Mouse (Mus musculus): ENCODE measurements around the gene Mcmbp. TPM values are rescaled to one million over a fixed set of nuclear protein-coding genes. Genes with fewer than 3 reads are reported as not detected.
A peak's percentile ranks its signal among the peaks of the same experiment; 100 is the strongest.
"Not testable (repeated sequence)": the region's sequence is repeated elsewhere in the genome, so short reads cannot be mapped to it uniquely, and the experiment has no call there.

The Mcmbp gene
- polyA plus RNA-seq, 1 experiment from 2014 or later, result 37.7 TPM

- H3K9ac ChIP-seq, result no peak overlapping the region
- no peak overlapping the region for H3K27ac ChIP-seq (replicated peaks)
- 55% methylated on average over 4 of the region's 4 CpGs for WGBS
- no peaks in the 10 kb centered on the region for H3K4me1 ChIP-seq
- H3K36me3 ChIP-seq, result peaks cover 94% of the 10 kb centered on the region
- H3K27me3 ChIP-seq (replicated peaks), result no peaks in the 10 kb centered on the region
- no peak overlapping the region for H3K4me3 ChIP-seq
- no peak for ATAC-seq (ENCODE audit: extremely low read depth, insufficient number of reproducible peaks, low FRiP score, low TSS enrichment)
- no peaks in the 10 kb centered on the region for H3K9me3 ChIP-seq
- H3K4me2 ChIP-seq, result no peak overlapping the region
These were observed 22.3 kb downstream of the Mcmbp start for GRCm38 (mm10) chr7:128717991-128718390.

GRCm38 (mm10) chr7:128705735-128706134 lies 34.6 kb downstream of the Mcmbp start:
- no peaks in the 10 kb centered on the region for H3K4me1 ChIP-seq
- no peak overlapping the region for H3K4me2 ChIP-seq
- WGBS, result 24% methylated on average over 4 of the region's 4 CpGs
- no peak overlapping the region for H3K4me3 ChIP-seq
- no peaks in the 10 kb centered on the region for H3K9me3 ChIP-seq
- peak; percentile 46; the same call in 1 of the 2 replicates for ATAC-seq (ENCODE audit: extremely low read depth, insufficient number of reproducible peaks, low FRiP score, low TSS enrichment)
- H3K9ac ChIP-seq, result no peak overlapping the region
- no peak overlapping the region for H3K27ac ChIP-seq (replicated peaks)
- no peaks in the 10 kb centered on the region for H3K27me3 ChIP-seq (replicated peaks)
- H3K36me3 ChIP-seq, result peaks cover 96% of the 10 kb centered on the region

GRCm38 (mm10) chr7:128699959-128700358 lies 40.3 kb downstream of the Mcmbp start:
- not testable (repeated sequence) for ATAC-seq (ENCODE audit: extremely low read depth, insufficient number of reproducible peaks, low FRiP score, low TSS enrichment); H3K9ac ChIP-seq; H3K27me3 ChIP-seq (replicated peaks); H3K9me3 ChIP-seq; H3K4me1 ChIP-seq; H3K4me3 ChIP-seq; H3K4me2 ChIP-seq; H3K27ac ChIP-seq (replicated peaks)
- WGBS, result 69% methylated on average over 6 of the region's 6 CpGs
- H3K36me3 ChIP-seq, result peaks cover 90% of the 10 kb centered on the region

- H3K27ac ChIP-seq (replicated peaks), result no peak overlapping the region
- H3K4me3 ChIP-seq, result no peak overlapping the region
- no peak overlapping the region for H3K9ac ChIP-seq
- H3K9me3 ChIP-seq, result no peaks in the 10 kb centered on the region
- H3K27me3 ChIP-seq (replicated peaks), result no peaks in the 10 kb centered on the region
- 61% methylated on average over 10 of the region's 10 CpGs for WGBS
- peaks cover 69% of the 10 kb centered on the region for H3K36me3 ChIP-seq
- no peak overlapping the region for H3K4me2 ChIP-seq
- no peak for ATAC-seq (ENCODE audit: extremely low read depth, insufficient number of reproducible peaks, low FRiP score, low TSS enrichment)
- H3K4me1 ChIP-seq, result no peaks in the 10 kb centered on the region
These were observed 45.4 kb downstream of the Mcmbp start for GRCm38 (mm10) chr7:128694848-128695247.

- ATAC-seq (ENCODE audit: extremely low read depth, insufficient number of reproducible peaks, low FRiP score, low TSS enrichment), result no peak
- H3K27ac ChIP-seq (replicated peaks), result no peak overlapping the region
- H3K4me3 ChIP-seq, result no peak overlapping the region
- H3K4me2 ChIP-seq, result no peak overlapping the region
- no peak overlapping the region for H3K9ac ChIP-seq
- peaks cover 65% of the 10 kb centered on the region for H3K36me3 ChIP-seq
- WGBS, result 88% methylated on average over 7 of the region's 7 CpGs
- 0 out of 2 replicates have a peak, but pooled peaks cover 3% of the 10 kb centered on the region for H3K4me1 ChIP-seq
- H3K27me3 ChIP-seq (replicated peaks), result no peaks in the 10 kb centered on the region
- H3K9me3 ChIP-seq, result peaks cover 15% of the 10 kb centered on the region
These were observed 48.1 kb downstream of the Mcmbp start for GRCm38 (mm10) chr7:128692163-128692562.

- H3K9ac ChIP-seq, result no peak overlapping the region
- H3K9me3 ChIP-seq, result peaks cover 22% of the 10 kb centered on the region
- peaks cover 70% of the 10 kb centered on the region for H3K36me3 ChIP-seq
- 0 out of 2 replicates have a peak, but pooled peaks cover 3% of the 10 kb centered on the region for H3K4me1 ChIP-seq
- no peaks in the 10 kb centered on the region for H3K27me3 ChIP-seq (replicated peaks)
- 77% methylated on average over 7 of the region's 7 CpGs for WGBS
- no peak overlapping the region for H3K4me2 ChIP-seq
- no peak overlapping the region for H3K27ac ChIP-seq (replicated peaks)
- H3K4me3 ChIP-seq, result no peak overlapping the region
- no peak for ATAC-seq (ENCODE audit: extremely low read depth, insufficient number of reproducible peaks, low FRiP score, low TSS enrichment)
These were observed 49.5 kb downstream of the Mcmbp start for GRCm38 (mm10) chr7:128690796-128691195.

- H3K9me3 ChIP-seq, result peaks cover 22% of the 10 kb centered on the region
- no peak for ATAC-seq (ENCODE audit: extremely low read depth, insufficient number of reproducible peaks, low FRiP score, low TSS enrichment)
- no peak overlapping the region for H3K4me2 ChIP-seq
- peaks cover 71% of the 10 kb centered on the region for H3K36me3 ChIP-seq
- H3K4me1 ChIP-seq, result 0 out of 2 replicates have a peak, but pooled peaks cover 3% of the 10 kb centered on the region
- no peak overlapping the region for H3K27ac ChIP-seq (replicated peaks)
- H3K4me3 ChIP-seq, result no peak overlapping the region
- 18% methylated on average over 7 of the region's 7 CpGs for WGBS
- no peaks in the 10 kb centered on the region for H3K27me3 ChIP-seq (replicated peaks)
- H3K9ac ChIP-seq, result no peak overlapping the region
These were observed 50.2 kb downstream of the Mcmbp start for GRCm38 (mm10) chr7:128690070-128690469.

GRCm38 (mm10) chr7:128689347-128689746 lies 50.9 kb downstream of the Mcmbp start:
- Histone ChIP-seq H3K27me3 (replicated peaks) (no peaks in the 10 kb centered on the region), H3K4me3 (no peak overlapping the region), H3K9ac (no peak overlapping the region), H3K9me3 (peaks cover 22% of the 10 kb centered on the region), H3K4me2 (no peak overlapping the region), H3K4me1 (0 out of 2 replicates have a peak, but pooled peaks cover 3% of the 10 kb centered on the region), H3K36me3 (peaks cover 71% of the 10 kb centered on the region), H3K27ac (replicated peaks) (no peak overlapping the region)
- no peak for ATAC-seq (ENCODE audit: extremely low read depth, insufficient number of reproducible peaks, low FRiP score, low TSS enrichment)
- 88% methylated on average over 8 of the region's 8 CpGs for WGBS

GRCm38 (mm10) chr7:128687821-128688564 lies 52.3 kb downstream of the Mcmbp start:
- ATAC-seq (ENCODE audit: extremely low read depth, insufficient number of reproducible peaks, low FRiP score, low TSS enrichment), result no peak; the same call in 1 of the 2 replicates
- Histone ChIP-seq H3K4me1 (0 out of 2 replicates have a peak, but pooled peaks cover 3% of the 10 kb centered on the region), H3K36me3 (peaks cover 73% of the 10 kb centered on the region), H3K27me3 (replicated peaks) (no peaks in the 10 kb centered on the region), H3K27ac (replicated peaks) (no peak overlapping the region), H3K4me3 (peak overlapping the region; percentile 58), H3K4me2 (peak overlapping the region; percentile 74), H3K9me3 (peaks cover 22% of the 10 kb centered on the region), H3K9ac (no peak overlapping the region)
- 52% methylated on average over 56 of the region's 56 CpGs for WGBS

- WGBS, result 56% methylated on average over 3 of the region's 3 CpGs
- no peak for ATAC-seq (ENCODE audit: extremely low read depth, insufficient number of reproducible peaks, low FRiP score, low TSS enrichment)
- Histone ChIP-seq H3K9ac (no peak overlapping the region), H3K4me2 (no peak overlapping the region), H3K4me1 (no peaks in the 10 kb centered on the region), H3K4me3 (no peak overlapping the region), H3K27me3 (replicated peaks) (no peaks in the 10 kb centered on the region), H3K9me3 (no peaks in the 10 kb centered on the region; the same call in 1 of the 2 replicates), H3K36me3 (peaks cover 26% of the 10 kb centered on the region), H3K27ac (replicated peaks) (no peak overlapping the region)
These were observed 61.7 kb downstream of the Mcmbp start for GRCm38 (mm10) chr7:128678546-128678945.

- peaks cover 29% of the 10 kb centered on the region for H3K36me3 ChIP-seq
- 6% methylated on average over 15 of the region's 15 CpGs for WGBS
- H3K27me3 ChIP-seq (replicated peaks), result no peaks in the 10 kb centered on the region
- H3K9me3 ChIP-seq, result no peaks in the 10 kb centered on the region
- peak overlapping the region; percentile 69 for H3K9ac ChIP-seq
- H3K27ac ChIP-seq (replicated peaks), result peak overlapping the region; percentile 57
- H3K4me2 ChIP-seq, result peak overlapping the region; percentile 63
- H3K4me1 ChIP-seq, result peaks cover 24% of the 10 kb centered on the region
- no peak for ATAC-seq (ENCODE audit: extremely low read depth, insufficient number of reproducible peaks, low FRiP score, low TSS enrichment)
- peak overlapping the region; percentile 27 for H3K4me3 ChIP-seq
These were observed 67.8 kb downstream of the Mcmbp start for GRCm38 (mm10) chr7:128672408-128673010.

Measured in heart, embryonic 13.5 days (tissue).